Mouse (Mus musculus): Measurements from ENCODE around the gene Serpinb3c. TPM values are rescaled to one million over a fixed set of nuclear protein-coding genes. Genes with fewer than 3 reads are reported as not detected.

The Serpinb3c gene
- not detected for total RNA-seq (2023)

DNA sequence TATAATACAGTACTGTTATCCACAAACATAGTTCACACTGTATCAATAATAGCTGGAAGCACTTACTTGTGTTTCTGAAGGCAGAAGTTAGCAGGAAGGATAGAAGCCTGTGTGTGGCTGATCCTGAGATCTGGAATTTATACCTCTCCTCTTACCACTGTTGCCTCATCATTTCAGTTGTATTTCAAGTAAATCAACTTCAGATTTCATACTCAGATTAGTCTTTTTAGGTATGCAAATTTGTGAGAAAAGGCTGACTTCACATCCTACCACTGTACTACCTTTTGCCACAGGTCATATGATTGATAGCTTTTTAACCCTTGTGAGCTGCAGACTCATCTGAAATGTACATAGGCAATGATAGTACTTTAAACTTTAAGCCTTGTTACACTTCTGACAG lies at the start of gene Serpinb3c, which contains the start of gene Serpinb3b:
Gene Serpinb3c, minus strand, starts transcription at position 111 of the 400 bp plus-strand sequence.
Gene Serpinb3b, minus strand, starts transcription at position 101 of the 400 bp plus-strand sequence.

Other genes with a start within 250 kb of the Serpinb3c start
- not detected for gene Serpinb3a, start 226.1 kb downstream of the Serpinb3c start, total RNA-seq (2023)
- gene Serpinb3d, start 194.9 kb downstream of the Serpinb3c start, total RNA-seq (2023): not detected
- gene Serpinb3b, start within 50 bp of the Serpinb3c start, total RNA-seq (2023): not detected
- gene Serpinb11, start 82.8 kb upstream of the Serpinb3c start, total RNA-seq (2023): not detected
- gene Serpinb7, start 121.3 kb upstream of the Serpinb3c start, total RNA-seq (2023): 0.41 TPM
- not detected for gene Serpinb2, start 233.1 kb upstream of the Serpinb3c start, total RNA-seq (2023)